Mouse (Mus musculus) myocyte (in vitro differentiated cells): ENCODE data around the gene Il1rl2. TPM values are rescaled to one million over a fixed set of nuclear protein-coding genes. Genes with fewer than 3 reads are reported as not detected.

Source experiments
- H3K27me3 ChIP-seq: one replicate; pipeline ENCODE4 v1.6.1; 2011; ENCODE audit not compliant: control insufficient read depth, insufficient read depth, insufficient read length
- H3K36me3 ChIP-seq: one replicate; pipeline ENCODE4 v1.6.1; 2011; ENCODE audit not compliant: control insufficient read depth, insufficient read depth
- H3K4me2 ChIP-seq: one replicate; pipeline ENCODE4 v1.6.1; 2011; ENCODE audit warnings: low read depth, control low read depth
- H3K4me3 ChIP-seq: one replicate; pipeline ENCODE4 v1.5.1; 2011; ENCODE audit warnings: mild to moderate bottlenecking, control low read depth, moderate library complexity
- H3K79me2 ChIP-seq: one replicate; pipeline ENCODE4 v1.6.1; 2011; ENCODE audit not compliant: control insufficient read depth, insufficient read depth
- H3ac ChIP-seq: one replicate; pipeline ENCODE4 v1.6.1; 2011; ENCODE audit not compliant: control insufficient read depth, insufficient read length
- CEBPB ChIP-seq: IDR thresholded peaks from 2 replicates; pipeline ENCODE4 v1.6.1; 2011; ENCODE audit warnings: mild to moderate bottlenecking, moderate library complexity; ENCODE audit not compliant: poor library complexity, insufficient read depth, severe bottlenecking
- E2F4 ChIP-seq: IDR thresholded peaks from one replicate; pipeline ENCODE4 v1.6.1; 2011; ENCODE audit warnings: mild to moderate bottlenecking, control low read depth, moderate library complexity; ENCODE audit not compliant: insufficient read depth
- MAX ChIP-seq: IDR thresholded peaks from one replicate; pipeline ENCODE4 v1.6.1; 2011; ENCODE audit warnings: low read depth, mild to moderate bottlenecking, control low read depth
- MYOD1 ChIP-seq, 3 experiments: IDR thresholded peaks; one replicate each; pipeline ENCODE4 v1.6.1; 2011; ENCODE audit warnings: control low read depth in 2 of 3, low read depth in 2 of 3, mild to moderate bottlenecking in 2 of 3, moderate library complexity in 1 of 3; ENCODE audit not compliant: insufficient read length in 2 of 3, control insufficient read depth in 1 of 3
- MYOG ChIP-seq, 3 experiments: IDR thresholded peaks; one replicate each; pipeline ENCODE4 v1.6.1; 2011; ENCODE audit warnings: control low read depth in 2 of 3, low read depth in 2 of 3, mild to moderate bottlenecking in 2 of 3; ENCODE audit not compliant: insufficient read length in 2 of 3, control insufficient read depth in 1 of 3, insufficient read depth in 1 of 3
- POLR2A ChIP-seq: IDR thresholded peaks from one replicate; pipeline ENCODE4 v1.6.1; 2011; ENCODE audit warnings: low read depth, mild to moderate bottlenecking, control low read depth, moderate library complexity; ENCODE audit not compliant: insufficient read length
- POLR2AphosphoS2 ChIP-seq: IDR thresholded peaks from one replicate; pipeline ENCODE4 v1.6.1; 2011; ENCODE audit warnings: low read depth, control low read depth; ENCODE audit not compliant: insufficient read length
- REST ChIP-seq: IDR thresholded peaks from one replicate; pipeline ENCODE4 v1.6.1; 2011; ENCODE audit warnings: mild to moderate bottlenecking, control low read depth, moderate library complexity; ENCODE audit not compliant: insufficient read depth, insufficient read length
- SRF ChIP-seq: IDR thresholded peaks from one replicate; pipeline ENCODE4 v1.6.1; 2011; ENCODE audit warnings: low read depth; ENCODE audit not compliant: control insufficient read depth, insufficient read length
- TCF12 ChIP-seq: IDR thresholded peaks from one replicate; pipeline ENCODE4 v1.6.1; 2011; ENCODE audit warnings: mild to moderate bottlenecking, control low read depth; ENCODE audit not compliant: poor library complexity, insufficient read depth, severe bottlenecking
- TCF3 ChIP-seq: IDR thresholded peaks from one replicate; pipeline ENCODE4 v1.6.1; 2011; ENCODE audit warnings: low read depth, control low read depth; ENCODE audit not compliant: insufficient read length
- USF1 ChIP-seq: IDR thresholded peaks from one replicate; pipeline ENCODE4 v1.6.1; 2011; ENCODE audit warnings: low read depth, mild to moderate bottlenecking, control low read depth, moderate library complexity
- polyA plus RNA-seq: library from polyadenylated mRNA; unstranded; fragments of >200 nt; fragmentation: generic; extraction: Trizol; gene quantifications from one replicate; pipeline ENCODE4 v1.2.1, GENCODE M21; 2012; ENCODE audit warnings: missing spikeins

The Il1rl2 gene
- not detected for polyA plus RNA-seq

- Histone ChIP-seq H3K4me3 (no peak within 1 kb of the TSS), H3K36me3 (no peaks in the 10 kb centered on the region), H3K27me3 (no peaks in the 10 kb centered on the region), H3K79me2 (no peaks in the 10 kb centered on the region), H3K4me2 (no peak within 1 kb of the TSS), H3ac (no peak within 1 kb of the TSS)
- TF ChIP-seq E2F4 (no peak), TCF3 (no peak), USF1 (no peak), MYOD1 (IDR thresholded peaks at IDR 0.05; ENCODE audit: control insufficient read depth in 1 of 3, insufficient read length in 2 of 3, low read depth in 2 of 3) (no peak), MAX (no peak), SRF (no peak), REST (no peak), CEBPB (no peak), POLR2AphosphoS2 (no peak), POLR2A (no peak), TCF12 (no peak), MYOG (IDR thresholded peaks at IDR 0.05; ENCODE audit: control insufficient read depth in 1 of 3, insufficient read depth in 1 of 3, insufficient read length in 2 of 3, low read depth in 2 of 3) (no peak)
Measured at GRCm38 (mm10) chr1:40324457-40324856, at the start of gene Il1rl2. Gene Il1rl2 (plus strand): TSS chr1:40324610.

- TF ChIP-seq MYOG (IDR thresholded peaks at IDR 0.05; ENCODE audit: control insufficient read depth in 1 of 3, insufficient read depth in 1 of 3, insufficient read length in 2 of 3, low read depth in 2 of 3): no peak
- 0 out of 2 replicates have a peak, but pooled peaks have one; percentile 51 for TF ChIP-seq CEBPB
- Histone ChIP-seq H3K4me3 (no peak overlapping the region), H3K4me2 (peak overlapping the region; percentile 75), H3K79me2 (peaks cover 68% of the 10 kb centered on the region), H3K27me3 (no peaks in the 10 kb centered on the region), H3K36me3 (peaks cover 9% of the 10 kb centered on the region), H3ac (no peak overlapping the region)
Measured at GRCm38 (mm10) chr1:40275285-40276013, 49.0 kb upstream of the Il1rl2 start.

- Histone ChIP-seq H3K27me3 (no peaks in the 10 kb centered on the region), H3ac (no peak overlapping the region), H3K36me3 (peaks cover 9% of the 10 kb centered on the region), H3K4me2 (no peak overlapping the region), H3K79me2 (peaks cover 59% of the 10 kb centered on the region), H3K4me3 (no peak overlapping the region)
- TF ChIP-seq POLR2A: no peak
- TF ChIP-seq MAX: no peak
- TF ChIP-seq POLR2AphosphoS2: no peak
- TF ChIP-seq MYOG (IDR thresholded peaks at IDR 0.05; ENCODE audit: control insufficient read depth in 1 of 3, insufficient read depth in 1 of 3, insufficient read length in 2 of 3, low read depth in 2 of 3): no peak
- no peak for TF ChIP-seq E2F4
- no peak for TF ChIP-seq MYOD1 (IDR thresholded peaks at IDR 0.05; ENCODE audit: control insufficient read depth in 1 of 3, insufficient read length in 2 of 3, low read depth in 2 of 3)
- TF ChIP-seq CEBPB: no peak
- no peak for TF ChIP-seq REST
- TF ChIP-seq SRF: no peak
- no peak for TF ChIP-seq TCF3
- no peak for TF ChIP-seq TCF12
- TF ChIP-seq USF1: no peak
Measured at GRCm38 (mm10) chr1:40277944-40278343, 46.5 kb upstream of the Il1rl2 start.

GRCm38 (mm10) chr1:40278720-40279119 is 45.7 kb upstream of the Il1rl2 start:
- Histone ChIP-seq H3K4me2 (peak overlapping the region; percentile 18), H3K79me2 (peaks cover 51% of the 10 kb centered on the region), H3K4me3 (no peak overlapping the region), H3ac (no peak overlapping the region), H3K27me3 (no peaks in the 10 kb centered on the region), H3K36me3 (peaks cover 9% of the 10 kb centered on the region)
- TF ChIP-seq E2F4 (no peak), POLR2AphosphoS2 (no peak), TCF3 (no peak), MYOD1 (IDR thresholded peaks at IDR 0.05; ENCODE audit: control insufficient read depth in 1 of 3, insufficient read length in 2 of 3, low read depth in 2 of 3) (peak in 1 of 3 experiments; percentile 53), MYOG (IDR thresholded peaks at IDR 0.05; ENCODE audit: control insufficient read depth in 1 of 3, insufficient read depth in 1 of 3, insufficient read length in 2 of 3, low read depth in 2 of 3) (peak in 1 of 3 experiments; percentile 42)

GRCm38 (mm10) chr1:40279182-40279743 is 45.1 kb upstream of the Il1rl2 start:
- Histone ChIP-seq H3K4me2 (peak overlapping the region; percentile 18), H3ac (no peak overlapping the region), H3K36me3 (peaks cover 9% of the 10 kb centered on the region), H3K4me3 (no peak overlapping the region), H3K27me3 (no peaks in the 10 kb centered on the region), H3K79me2 (peaks cover 46% of the 10 kb centered on the region)
- TF ChIP-seq REST (no peak), E2F4 (no peak), TCF12 (no peak), SRF (no peak), POLR2AphosphoS2 (no peak)
